Mouse (Mus musculus): ENCODE data around the gene Slain1.

DNA sequence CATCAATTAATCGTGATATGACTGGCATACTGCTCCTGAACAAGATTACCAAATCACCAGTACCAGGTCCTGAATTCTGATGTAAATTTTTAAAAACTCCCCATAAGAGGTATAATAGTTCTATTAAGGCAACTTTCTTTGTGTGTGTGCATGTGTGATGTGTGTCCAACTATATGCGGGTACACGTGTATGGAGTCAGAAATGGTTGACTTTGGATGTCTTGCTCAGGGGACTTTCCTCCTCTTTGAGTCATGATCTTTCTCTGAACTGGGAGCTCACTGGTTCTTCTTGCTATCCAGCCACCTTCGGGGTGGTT, 35.8 kb upstream of the Slain1 start:
- TF ChIP-seq CTCF (IDR thresholded peaks at IDR 0.05; ENCODE audit: insufficient read depth, low read depth, low read length) (no peak), POLR2A (IDR thresholded peaks at IDR 0.05; ENCODE audit: insufficient read depth, low read depth, low read length) (no peak)

Measured in olfactory bulb, adult 2 months (tissue).